Mouse (Mus musculus) neural tube, embryonic 10.5 days (tissue): Measurements from ENCODE around the gene Fam198b.

ENCODE experiments used
- DNase-seq: peaks from one replicate; pipeline ENCODE4 v3.0.0-alpha.2; 2017; ENCODE audit warnings: low spot score; ENCODE audit errors: extremely low spot score

The Fam198b gene

GRCm38 (mm10) chr3:79885686-79886356 is 1.5 kb downstream of the Fam198b start:
- DNase-seq, result peak; percentile 78

- DNase-seq, result peak; percentile 32
These were observed 2.2 kb downstream of the Fam198b start for GRCm38 (mm10) chr3:79886357-79887091.

- no peak for DNase-seq
These were observed 3.0 kb downstream of the Fam198b start for GRCm38 (mm10) chr3:79887161-79887855.

GRCm38 (mm10) chr3:79887966-79888365 is 3.6 kb downstream of the Fam198b start:
- DNase-seq, result no peak

- DNase-seq, result no peak
These were observed 13.4 kb downstream of the Fam198b start for GRCm38 (mm10) chr3:79897534-79898370.

GRCm38 (mm10) chr3:79898514-79898913 is 14.2 kb downstream of the Fam198b start:
- DNase-seq, result no peak

- no peak for DNase-seq
These were observed 15.6 kb downstream of the Fam198b start for GRCm38 (mm10) chr3:79899906-79900305.

- DNase-seq, result no peak
These were observed 16.2 kb downstream of the Fam198b start for GRCm38 (mm10) chr3:79900502-79900901.

GRCm38 (mm10) chr3:79901321-79901720 is 17.0 kb downstream of the Fam198b start:
- DNase-seq, result no peak

GRCm38 (mm10) chr3:79901734-79902133 is 17.4 kb downstream of the Fam198b start:
- DNase-seq, result no peak

- no peak for DNase-seq
These were observed 19.5 kb downstream of the Fam198b start for GRCm38 (mm10) chr3:79903803-79904202.

GRCm38 (mm10) chr3:79904238-79904757 is 20.0 kb downstream of the Fam198b start:
- DNase-seq, result no peak

- DNase-seq, result no peak
These were observed 21.1 kb downstream of the Fam198b start for GRCm38 (mm10) chr3:79905397-79905796.

GRCm38 (mm10) chr3:79906250-79907045 is 22.1 kb downstream of the Fam198b start:
- no peak for DNase-seq

GRCm38 (mm10) chr3:79907223-79907622 is 22.9 kb downstream of the Fam198b start:
- DNase-seq, result no peak

GRCm38 (mm10) chr3:79910375-79911141 is 26.2 kb downstream of the Fam198b start:
- no peak for DNase-seq

GRCm38 (mm10) chr3:79911166-79911565 is 26.8 kb downstream of the Fam198b start:
- DNase-seq, result no peak

- no peak for DNase-seq
These were observed 29.7 kb downstream of the Fam198b start for GRCm38 (mm10) chr3:79914012-79914411.

GRCm38 (mm10) chr3:79916185-79916584 is 31.9 kb downstream of the Fam198b start:
- DNase-seq, result no peak

GRCm38 (mm10) chr3:79918761-79919160 is 34.4 kb downstream of the Fam198b start:
- no peak for DNase-seq
